Mouse (Mus musculus) layer of hippocampus, adult 18-20 months (tissue): Measurements from ENCODE around the gene Cfap36. TPM values are rescaled to one million over a fixed set of nuclear protein-coding genes. Genes with fewer than 3 reads are reported as not detected.

ENCODE experiments used
- DNase-seq, 2 experiments: peaks; one replicate each; pipeline ENCODE4 v3.0.0; 2022; ENCODE audit warnings: low spot score in 2 of 2
- long read RNA-seq: library from polyadenylated mRNA; stranded (forward); transcript quantifications from one replicate; pipeline ENCODE4 v2.0.0, GENCODE M21; 2021
- total RNA-seq, 2 experiments: library from RNA; stranded (reverse); gene quantifications; 2 replicates each; pipeline ENCODE4 v1.2.3; 2021

Gene Cfap36
- 100 to 1,000 TPM; 122 to 123 TPM for total RNA-seq
- long read RNA-seq, transcript Cfap36-201 (10 exons, 1,664 nt): major isoform, 77 of 85 reads
- long read RNA-seq, partial matches to known transcripts: 2 of 85 reads
- long read RNA-seq, other reads (novel, unspliced or antisense): 3 of 85 reads

- peak; percentile 87 to 96 for DNase-seq
These were observed at the start of gene Cfap36 for GRCm38 (mm10) chr11:29246883-29247650. Gene Cfap36 (minus strand): TSS chr11:29247409.

GRCm38 (mm10) chr11:29287305-29287704 is 40.1 kb upstream of the Cfap36 start:
- DNase-seq: no peak

- DNase-seq: no peak
These were observed 38.8 kb upstream of the Cfap36 start for GRCm38 (mm10) chr11:29286040-29286439.

GRCm38 (mm10) chr11:29274758-29275157 is 27.5 kb upstream of the Cfap36 start:
- DNase-seq: no peak

- DNase-seq: peak in 1 of 2 experiments; percentile 76
These were observed 20.6 kb upstream of the Cfap36 start for GRCm38 (mm10) chr11:29267824-29268223.

GRCm38 (mm10) chr11:29254643-29255042 is 7.4 kb upstream of the Cfap36 start:
- no peak for DNase-seq

GRCm38 (mm10) chr11:29248386-29248785 is 1.2 kb upstream of the Cfap36 start:
- no peak for DNase-seq

- no peak for DNase-seq
These were observed 516 bp upstream of the Cfap36 start for GRCm38 (mm10) chr11:29247725-29248124.

GRCm38 (mm10) chr11:29245988-29246387 is 1.2 kb downstream of the Cfap36 start:
- no peak for DNase-seq

GRCm38 (mm10) chr11:29241961-29242360 is 5.2 kb downstream of the Cfap36 start:
- peak in 1 of 2 experiments; percentile 1 for DNase-seq

GRCm38 (mm10) chr11:29239353-29239752 is 7.9 kb downstream of the Cfap36 start:
- peak in 1 of 2 experiments; percentile 0 for DNase-seq

GRCm38 (mm10) chr11:29238551-29238950 is 8.7 kb downstream of the Cfap36 start:
- DNase-seq: no peak

- no peak for DNase-seq
These were observed 9.2 kb downstream of the Cfap36 start for GRCm38 (mm10) chr11:29238047-29238446.

GRCm38 (mm10) chr11:29237364-29237763 is 9.8 kb downstream of the Cfap36 start:
- no peak for DNase-seq

- DNase-seq: no peak
These were observed 13.6 kb downstream of the Cfap36 start for GRCm38 (mm10) chr11:29233569-29233968.

GRCm38 (mm10) chr11:29228957-29229356 is 18.3 kb downstream of the Cfap36 start:
- DNase-seq: no peak

GRCm38 (mm10) chr11:29224754-29225153 is 22.5 kb downstream of the Cfap36 start:
- DNase-seq: no peak

- DNase-seq: no peak
These were observed 24.9 kb downstream of the Cfap36 start for GRCm38 (mm10) chr11:29222310-29222709.

- DNase-seq: no peak
These were observed 28.2 kb downstream of the Cfap36 start for GRCm38 (mm10) chr11:29219055-29219454.

- DNase-seq: no peak
These were observed 31.0 kb downstream of the Cfap36 start for GRCm38 (mm10) chr11:29216196-29216595.

- no peak for DNase-seq
These were observed 37.4 kb downstream of the Cfap36 start for GRCm38 (mm10) chr11:29209774-29210173.

- no peak for DNase-seq
These were observed 43.6 kb downstream of the Cfap36 start for GRCm38 (mm10) chr11:29203653-29204052.

GRCm38 (mm10) chr11:29188981-29189380 is 58.2 kb downstream of the Cfap36 start:
- no peak for DNase-seq
